Mouse (Mus musculus) embryonic facial prominence, embryonic 10.5 days (tissue): ENCODE data around the gene Osbpl5. TPM values are rescaled to one million over a fixed set of nuclear protein-coding genes. Genes with fewer than 3 reads are reported as not detected.

Source experiments
- DNase-seq: peaks from one replicate; pipeline ENCODE4 v3.0.0-alpha.2; 2017; ENCODE audit warnings: low spot score
- H3K27ac ChIP-seq: fragments of 300-500 bp; sonication (generic); replicated peaks from 2 replicates; pipeline ENCODE4 v1.5.1; 2016; ENCODE audit warnings: mild to moderate bottlenecking
- H3K27me3 ChIP-seq: fragments of 300-500 bp; sonication (generic); replicated peaks from 2 replicates; pipeline ENCODE4 v1.6.1; 2016; ENCODE audit warnings: low read depth, mild to moderate bottlenecking; ENCODE audit not compliant: poor library complexity, severe bottlenecking
- H3K36me3 ChIP-seq: fragments of 300-500 bp; sonication (generic); replicated peaks from 2 replicates; pipeline ENCODE4 v1.6.1; 2016; ENCODE audit warnings: mild to moderate bottlenecking, moderate library complexity
- H3K4me1 ChIP-seq: fragments of 300-500 bp; sonication (generic); 2 replicates; pipeline ENCODE4 v1.6.1; 2016
- H3K4me3 ChIP-seq: fragments of 300-500 bp; sonication (generic); 2 replicates; pipeline ENCODE4 v1.5.1; 2016; ENCODE audit warnings: mild to moderate bottlenecking, moderate library complexity
- H3K9me3 ChIP-seq: fragments of 300-500 bp; sonication (generic); 2 replicates; pipeline ENCODE4 v1.6.1; 2016; ENCODE audit warnings: mild to moderate bottlenecking
- WGBS: fragments of 180-500 bp; shearing (Covaris S2); methylation state at CpG from one replicate; pipeline ENCODE4 v1.1.7; 2016; 5-methylcytosine and 5-hydroxymethylcytosine counted together
- polyA plus RNA-seq: library from polyadenylated mRNA; unstranded; fragments of >200 nt; fragmentation: Nextera tagmentation; extraction: Ambion mirVana; gene quantifications from 2 replicates; pipeline ENCODE4 v1.2.1, GENCODE M21; 2016

The Osbpl5 gene
- 15.8 and 16.8 TPM in 2 replicates for polyA plus RNA-seq

- Histone ChIP-seq H3K4me1 (peaks cover 16% of the 10 kb centered on the region), H3K36me3 (no peaks in the 10 kb centered on the region), H3K9me3 (no peaks in the 10 kb centered on the region), H3K4me3 (peak within 1 kb of the TSS; percentile 55), H3K27me3 (peaks cover 67% of the 10 kb centered on the region), H3K27ac (peak within 1 kb of the TSS; percentile 66)
- 32% methylated on average over 22 of the region's 22 CpGs for WGBS
- no peak for DNase-seq
Measured at GRCm38 (mm10) chr7:143756125-143757026, at the start of gene Osbpl5. TSS of gene Osbpl5 (minus strand) at chr7:143756985.

GRCm38 (mm10) chr7:143805199-143805624 lies 48.4 kb upstream of the Osbpl5 start:
- WGBS = 86% methylated on average over 5 of the region's 5 CpGs

GRCm38 (mm10) chr7:143801195-143802065 lies 44.6 kb upstream of the Osbpl5 start:
- Histone ChIP-seq H3K27me3 (no peaks in the 10 kb centered on the region), H3K4me1 (no peaks in the 10 kb centered on the region), H3K9me3 (no peaks in the 10 kb centered on the region), H3K4me3 (no peak overlapping the region), H3K27ac (no peak overlapping the region), H3K36me3 (peaks cover 97% of the 10 kb centered on the region)
- WGBS = 90% methylated on average over 8 of the region's 8 CpGs
- no peak for DNase-seq

More at GRCm38 (mm10) chr7:143805199-143805624, 48.4 kb upstream of the Osbpl5 start:
- no peak for DNase-seq
- no peaks in the 10 kb centered on the region for H3K9me3 ChIP-seq
- no peak overlapping the region for H3K27ac ChIP-seq
- peaks cover 97% of the 10 kb centered on the region for H3K36me3 ChIP-seq
- no peaks in the 10 kb centered on the region for H3K4me1 ChIP-seq
- H3K4me3 ChIP-seq = no peak overlapping the region
- H3K27me3 ChIP-seq = no peaks in the 10 kb centered on the region

- Histone ChIP-seq H3K9me3 (no peaks in the 10 kb centered on the region), H3K4me3 (no peak overlapping the region), H3K27me3 (no peaks in the 10 kb centered on the region), H3K27ac (no peak overlapping the region), H3K36me3 (peaks cover 97% of the 10 kb centered on the region), H3K4me1 (no peaks in the 10 kb centered on the region)
- 93% methylated on average over 1 of the region's 1 CpGs for WGBS
- DNase-seq = no peak
Measured at GRCm38 (mm10) chr7:143800770-143801169, 44.0 kb upstream of the Osbpl5 start.

DNA sequence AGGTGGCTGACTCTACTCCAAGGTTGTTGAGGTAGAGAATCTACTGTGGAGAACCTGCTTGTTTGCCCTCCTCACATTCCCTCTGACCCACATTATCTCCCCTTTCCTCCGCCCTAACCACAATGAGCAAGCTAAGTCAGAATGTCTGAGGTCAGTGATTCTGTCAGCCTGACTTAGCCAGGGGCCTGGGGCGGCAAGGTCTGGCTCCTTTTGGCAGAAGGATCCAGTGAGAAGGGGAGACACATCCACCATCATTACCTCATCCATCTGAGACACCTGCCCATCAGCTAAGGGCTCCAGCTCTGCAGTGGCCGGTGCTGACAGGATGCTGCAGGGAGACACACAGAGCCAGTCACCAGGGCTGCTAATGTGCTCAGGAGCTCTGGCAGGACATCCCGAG lies 42.0 kb upstream of the Osbpl5 start:
- Histone ChIP-seq H3K9me3 (no peaks in the 10 kb centered on the region), H3K27ac (no peak overlapping the region), H3K36me3 (peaks cover 90% of the 10 kb centered on the region), H3K4me3 (no peak overlapping the region), H3K27me3 (no peaks in the 10 kb centered on the region), H3K4me1 (no peaks in the 10 kb centered on the region)
- 90% methylated on average over 4 of the region's 4 CpGs for WGBS
- no peak for DNase-seq

DNA sequence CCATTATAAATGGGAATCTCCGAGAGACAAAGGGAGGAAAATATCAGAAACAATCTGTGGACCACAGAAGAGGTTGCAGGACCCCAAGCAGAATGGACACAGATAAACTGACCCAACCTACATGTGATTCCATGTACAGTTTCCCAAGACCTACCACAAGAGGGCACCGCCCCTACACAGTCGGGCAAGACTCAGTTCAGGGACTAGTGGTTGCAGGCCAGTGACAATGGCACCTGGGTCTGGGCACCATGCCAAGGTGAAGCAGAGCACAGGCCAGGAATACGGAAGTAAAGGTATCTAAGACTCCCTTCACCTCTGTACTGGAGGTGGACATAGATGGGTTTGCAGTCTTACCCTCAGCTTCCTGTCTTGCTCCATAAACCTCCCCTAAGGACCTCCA lies 36.3 kb upstream of the Osbpl5 start:
- Histone ChIP-seq H3K4me3 (no peak overlapping the region), H3K27me3 (no peaks in the 10 kb centered on the region), H3K9me3 (no peaks in the 10 kb centered on the region), H3K36me3 (peaks cover 34% of the 10 kb centered on the region), H3K4me1 (no peaks in the 10 kb centered on the region), H3K27ac (no peak overlapping the region)
- WGBS = 63% methylated on average over 4 of the region's 4 CpGs
- peak; percentile 30 for DNase-seq

DNA sequence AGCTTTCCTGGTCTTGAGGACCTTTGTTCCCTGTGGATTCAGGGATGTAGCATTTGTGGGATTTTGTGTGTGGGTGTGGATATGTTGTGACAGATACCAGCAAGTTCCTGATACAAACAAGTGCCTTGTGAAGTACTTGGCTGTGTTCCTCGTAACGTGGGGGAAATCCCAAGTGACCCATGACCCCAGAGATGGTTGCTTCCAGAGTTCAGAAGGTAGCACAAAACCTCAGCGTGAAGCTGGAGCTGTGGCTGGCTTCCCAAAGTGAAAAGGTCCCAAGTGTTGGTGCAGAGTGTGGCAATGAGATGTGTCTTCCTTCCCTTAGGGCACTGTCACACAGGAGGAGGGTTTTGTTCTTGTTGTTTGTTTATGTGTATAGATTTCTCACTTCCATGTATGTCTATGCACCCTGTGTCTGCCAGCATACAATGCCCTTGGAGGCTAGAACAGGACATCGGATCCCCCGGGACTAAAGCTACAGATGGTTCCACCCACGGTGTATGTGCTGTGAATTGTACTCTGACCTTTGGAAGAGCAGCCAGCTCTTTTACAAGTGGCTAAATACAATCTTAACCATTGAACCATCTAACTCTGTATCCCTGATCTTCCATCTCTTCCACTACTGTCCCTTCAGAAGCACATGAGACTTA lies 35.7 kb upstream of the Osbpl5 start:
- Histone ChIP-seq H3K9me3 (no peaks in the 10 kb centered on the region), H3K27ac (no peak overlapping the region), H3K4me3 (no peak overlapping the region), H3K36me3 (peaks cover 27% of the 10 kb centered on the region), H3K4me1 (no peaks in the 10 kb centered on the region), H3K27me3 (no peaks in the 10 kb centered on the region)
- WGBS = 81% methylated on average over 6 of the region's 6 CpGs
- DNase-seq = no peak

DNA sequence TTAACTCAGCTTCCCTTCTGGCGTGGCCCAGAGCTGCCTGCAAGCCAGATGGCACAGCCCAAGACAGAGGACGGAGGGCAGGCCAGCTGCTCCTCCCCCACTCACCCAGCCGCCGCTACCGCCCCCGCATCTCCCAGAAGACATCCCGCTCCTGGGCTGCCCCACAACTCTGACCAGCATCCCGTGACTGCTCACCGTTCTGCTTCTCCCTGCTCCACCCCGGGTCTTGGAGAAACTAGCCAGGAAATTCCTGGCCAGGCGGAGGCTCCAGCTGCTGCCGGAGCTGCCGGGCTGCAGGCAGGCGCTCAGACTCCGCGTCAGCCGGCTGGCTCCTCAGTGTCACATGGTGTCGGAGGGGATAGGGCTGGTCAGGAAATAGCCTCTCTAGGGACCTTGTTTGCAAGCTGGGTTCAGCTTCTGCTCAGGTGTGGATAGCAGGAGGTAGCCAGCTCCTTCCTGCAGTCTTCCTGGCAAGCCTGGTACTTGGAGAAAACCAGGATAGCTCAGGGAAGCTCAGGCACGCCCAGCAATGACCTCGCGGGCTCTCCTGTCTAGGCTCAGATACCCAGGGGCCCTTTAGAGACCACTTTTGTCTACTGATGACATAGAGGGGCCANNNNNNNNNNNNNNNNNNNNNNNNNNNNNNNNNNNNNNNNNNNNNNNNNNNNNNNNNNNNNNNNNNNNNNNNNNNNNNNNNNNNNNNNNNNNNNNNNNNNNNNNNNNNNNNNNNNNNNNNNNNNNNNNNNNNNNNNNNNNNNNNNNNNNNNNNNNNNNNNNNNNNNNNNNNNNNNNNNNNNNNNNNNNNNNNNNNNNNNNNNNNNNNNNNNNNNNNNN lies 27.4 kb upstream of the Osbpl5 start, which contains the start of gene Mrgpre:
Gene Mrgpre (minus strand): TSS at position 505 of the 834 bp plus-strand sequence.
- Histone ChIP-seq H3K36me3 (no peaks in the 10 kb centered on the region), H3K4me1 (peaks cover 24% of the 10 kb centered on the region), H3K9me3 (no peaks in the 10 kb centered on the region), H3K27me3 (peaks cover 27% of the 10 kb centered on the region), H3K27ac (peak within 1 kb of the TSS; percentile 83), H3K4me3 (peak within 1 kb of the TSS; percentile 61)
- peak; percentile 84 for DNase-seq
- WGBS = 2% methylated on average over 21 of the region's 21 CpGs

- Histone ChIP-seq H3K4me3 (peak overlapping the region; percentile 61), H3K4me1 (peaks cover 24% of the 10 kb centered on the region), H3K27me3 (peaks cover 27% of the 10 kb centered on the region), H3K36me3 (no peaks in the 10 kb centered on the region), H3K9me3 (no peaks in the 10 kb centered on the region), H3K27ac (peak overlapping the region; percentile 83)
- no peak for DNase-seq
- 11% methylated on average over 6 of the region's 6 CpGs for WGBS
Measured at GRCm38 (mm10) chr7:143783378-143783995, 26.7 kb upstream of the Osbpl5 start.

GRCm38 (mm10) chr7:143777375-143777774 lies 20.6 kb upstream of the Osbpl5 start:
- Histone ChIP-seq H3K27ac (no peak overlapping the region), H3K36me3 (no peaks in the 10 kb centered on the region), H3K9me3 (no peaks in the 10 kb centered on the region), H3K27me3 (peaks cover 11% of the 10 kb centered on the region; the same call in 1 of the 2 replicates), H3K4me3 (no peak overlapping the region), H3K4me1 (no peaks in the 10 kb centered on the region)
- WGBS = 66% methylated on average over 2 of the region's 2 CpGs
- no peak for DNase-seq

GRCm38 (mm10) chr7:143776137-143776536 lies 19.4 kb upstream of the Osbpl5 start:
- no peaks in the 10 kb centered on the region for H3K36me3 ChIP-seq
- no peak for DNase-seq
- H3K27ac ChIP-seq = no peak overlapping the region
- no peaks in the 10 kb centered on the region for H3K9me3 ChIP-seq
- 40% methylated on average over 3 of the region's 3 CpGs for WGBS
- H3K27me3 ChIP-seq = peaks cover 6% of the 10 kb centered on the region; the same call in 1 of the 2 replicates
- no peaks in the 10 kb centered on the region for H3K4me1 ChIP-seq
- H3K4me3 ChIP-seq = no peak overlapping the region
